Mouse (Mus musculus): Measurements from ENCODE around the gene Sap25. TPM values are rescaled to one million over a fixed set of nuclear protein-coding genes. Genes with fewer than 3 reads are reported as not detected.

The Sap25 gene
- polyA plus RNA-seq, 1 experiment from 2014 or later, result 8.0 TPM

DNA sequence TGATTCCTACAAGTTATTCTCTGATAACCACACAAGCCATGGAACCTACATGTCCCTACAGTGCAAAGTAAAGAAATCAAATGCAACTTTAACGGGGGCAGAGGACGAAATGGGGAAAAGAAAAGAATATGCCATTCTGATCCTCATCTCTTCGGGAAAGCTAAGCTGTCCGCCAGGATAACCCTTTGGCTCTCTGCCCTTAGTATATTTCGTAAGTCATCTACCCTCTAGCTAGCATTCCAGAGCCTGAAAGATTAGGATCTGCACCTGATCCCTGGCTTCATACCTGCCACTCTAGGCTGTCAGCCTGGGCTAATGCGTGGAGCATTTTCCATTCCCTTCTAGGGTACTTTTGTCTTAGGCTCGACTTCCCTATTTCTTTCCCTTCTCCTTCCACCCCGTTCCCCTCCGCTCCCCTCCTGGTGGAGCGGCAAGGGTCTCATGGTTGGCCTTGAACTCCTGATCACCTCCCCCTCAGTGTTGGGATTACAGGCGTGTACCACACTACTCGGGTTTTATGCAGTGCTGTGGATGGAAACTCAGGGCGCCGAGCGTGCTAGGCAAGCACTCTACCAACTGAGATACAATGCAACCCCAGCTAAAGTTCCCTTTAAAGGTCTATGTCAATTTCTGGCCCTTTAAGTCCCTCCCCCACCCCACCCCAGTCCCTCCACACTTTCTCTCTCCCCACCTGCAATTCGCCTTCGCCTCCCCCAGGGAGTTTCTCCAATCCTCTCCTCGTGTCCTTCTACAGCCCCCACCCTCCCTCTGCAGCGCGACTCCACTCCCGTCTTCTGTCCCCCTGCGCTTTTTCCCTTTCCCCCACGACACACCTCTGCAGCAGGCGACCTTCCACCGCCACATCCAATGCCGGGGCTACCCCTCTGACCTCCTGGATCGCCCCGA lies 42.5 kb downstream of the Sap25 start:
- Histone ChIP-seq H3K27me3 (no peaks in the 10 kb centered on the region), H3K36me3 (0 out of 2 replicates have a peak, but pooled peaks cover 10% of the 10 kb centered on the region), H3K4me1 (replicated peaks) (peaks cover 13% of the 10 kb centered on the region), H3K9ac (replicated peaks) (peak overlapping the region; percentile 69), H3K9me3 (no peaks in the 10 kb centered on the region), H3K27ac (peak overlapping the region; percentile 72; the same call in 1 of the 2 replicates), H3K4me2 (peak overlapping the region; percentile 83), H3K4me3 (replicated peaks) (peak overlapping the region; percentile 69)
- 15% methylated on average over 28 of the region's 28 CpGs for WGBS
- no peak for ATAC-seq (ENCODE audit: insufficient number of reproducible peaks, insufficient read depth, low FRiP score, low TSS enrichment, low read depth)

DNA sequence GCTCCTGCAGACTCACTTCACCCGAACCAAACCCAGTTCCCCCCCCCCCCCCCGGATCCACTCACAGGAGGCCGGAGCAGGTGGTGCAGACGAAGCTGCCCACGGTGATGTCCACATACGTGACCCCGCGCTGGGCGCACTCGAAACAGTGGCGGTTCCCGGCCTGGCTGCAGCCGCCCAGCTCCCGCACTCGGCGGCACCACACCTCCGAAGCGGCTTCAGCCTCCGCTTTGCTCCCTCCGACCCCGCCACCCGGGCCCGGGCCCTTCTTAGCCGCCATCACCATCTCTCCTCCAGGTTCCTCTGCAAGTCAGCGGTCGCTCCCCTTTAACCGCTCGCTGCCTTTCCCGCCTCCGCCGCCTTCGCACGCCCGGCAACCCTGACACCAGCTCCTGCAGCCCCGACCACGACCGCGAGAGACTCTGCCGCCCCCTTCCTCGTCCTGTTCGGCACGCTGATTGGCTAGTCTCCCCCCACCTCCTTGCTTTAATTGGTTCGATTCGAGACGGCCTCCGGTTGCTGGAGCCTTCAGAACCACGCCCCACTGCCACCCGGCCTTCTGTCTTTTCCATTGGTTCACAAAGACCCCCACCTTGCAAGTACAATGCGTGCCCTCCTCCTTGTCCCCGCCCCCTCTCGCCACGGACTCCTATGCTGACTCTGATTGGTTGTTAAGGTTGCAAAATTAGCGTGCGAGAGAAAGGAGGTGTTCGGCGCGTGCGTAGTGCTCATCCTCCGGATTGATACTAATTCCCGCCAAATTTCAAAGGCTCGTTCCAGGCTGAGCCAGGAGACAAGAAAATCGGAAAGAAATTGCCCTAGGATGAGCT lies 43.4 kb downstream of the Sap25 start, which contains the start of gene Agfg2:
Gene Agfg2 (minus strand): TSS at position 433 of the 830 bp plus-strand sequence.
- Histone ChIP-seq H3K27me3 (no peaks in the 10 kb centered on the region), H3K9me3 (no peaks in the 10 kb centered on the region), H3K36me3 (0 out of 2 replicates have a peak, but pooled peaks cover 10% of the 10 kb centered on the region), H3K27ac (peak within 1 kb of the TSS; percentile 72), H3K4me3 (replicated peaks) (peak within 1 kb of the TSS; percentile 69), H3K9ac (replicated peaks) (peak within 1 kb of the TSS; percentile 69), H3K4me1 (replicated peaks) (peaks cover 13% of the 10 kb centered on the region), H3K4me2 (peak within 1 kb of the TSS; percentile 83)
- peak; percentile 100 for ATAC-seq (ENCODE audit: insufficient number of reproducible peaks, insufficient read depth, low FRiP score, low TSS enrichment, low read depth)
- under 1% methylated on average over 62 of the region's 62 CpGs for WGBS

DNA sequence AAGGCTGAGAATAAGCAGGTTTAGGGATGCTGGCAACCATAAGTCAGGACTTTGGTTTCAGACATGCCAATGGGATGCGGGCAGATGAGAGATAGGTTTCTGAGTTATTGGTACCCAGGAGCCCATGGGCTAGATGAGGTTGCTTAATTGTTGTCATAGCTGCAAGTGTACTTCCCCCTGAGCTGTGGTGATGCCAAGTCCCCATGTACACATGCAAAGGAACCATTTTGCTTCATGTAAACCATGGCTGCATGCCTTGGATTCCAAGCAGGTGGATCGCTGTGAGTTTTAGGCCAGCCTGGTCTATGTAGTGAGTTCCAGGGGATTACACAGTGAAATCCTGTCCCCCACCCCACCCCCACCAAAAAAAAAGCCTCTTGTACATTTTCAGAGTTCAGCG lies 44.5 kb downstream of the Sap25 start:
- peaks cover 13% of the 10 kb centered on the region for H3K4me1 ChIP-seq (replicated peaks)
- H3K27ac ChIP-seq, result no peak overlapping the region
- H3K9me3 ChIP-seq, result no peaks in the 10 kb centered on the region
- ATAC-seq (ENCODE audit: insufficient number of reproducible peaks, insufficient read depth, low FRiP score, low TSS enrichment, low read depth), result no peak
- H3K4me2 ChIP-seq, result no peak overlapping the region
- WGBS, result 97% methylated on average over 3 of the region's 3 CpGs
- no peak overlapping the region for H3K4me3 ChIP-seq (replicated peaks)
- H3K9ac ChIP-seq (replicated peaks), result no peak overlapping the region
- H3K36me3 ChIP-seq, result 0 out of 2 replicates have a peak, but pooled peaks cover 6% of the 10 kb centered on the region
- H3K27me3 ChIP-seq, result no peaks in the 10 kb centered on the region

GRCm38 (mm10) chr5:137686127-137686790 lies 45.1 kb downstream of the Sap25 start:
- WGBS, result 87% methylated on average over 6 of the region's 6 CpGs
- Histone ChIP-seq H3K9me3 (no peaks in the 10 kb centered on the region), H3K36me3 (0 out of 2 replicates have a peak, but pooled peaks cover 4% of the 10 kb centered on the region), H3K4me1 (replicated peaks) (peaks cover 13% of the 10 kb centered on the region), H3K27me3 (no peaks in the 10 kb centered on the region), H3K4me2 (no peak overlapping the region), H3K4me3 (replicated peaks) (no peak overlapping the region), H3K9ac (replicated peaks) (no peak overlapping the region), H3K27ac (no peak overlapping the region)
- no peak for ATAC-seq (ENCODE audit: insufficient number of reproducible peaks, insufficient read depth, low FRiP score, low TSS enrichment, low read depth)

DNA sequence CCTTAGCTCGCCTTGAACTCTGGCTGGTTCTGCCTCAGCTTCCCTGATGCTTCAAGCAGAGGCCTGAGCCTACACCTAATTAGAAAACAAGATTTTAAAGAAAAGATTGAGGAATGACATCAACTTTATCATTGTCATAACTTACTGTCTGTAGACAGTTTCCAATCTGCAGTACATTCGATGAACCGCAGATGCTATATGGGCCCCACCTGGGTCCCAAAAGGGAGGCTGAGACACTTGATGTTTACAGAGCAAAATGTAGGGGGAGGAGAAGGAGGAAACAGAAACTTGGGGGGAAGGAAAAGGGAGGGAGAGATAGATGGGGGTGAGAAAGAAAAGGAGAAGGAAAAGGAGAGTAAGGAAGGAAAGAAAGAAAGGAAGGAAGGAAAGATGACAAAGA lies 48.8 kb downstream of the Sap25 start:
- no peaks in the 10 kb centered on the region for H3K27me3 ChIP-seq
- no peaks in the 10 kb centered on the region for H3K4me1 ChIP-seq (replicated peaks)
- H3K4me3 ChIP-seq (replicated peaks), result no peak overlapping the region
- H3K27ac ChIP-seq, result no peak overlapping the region
- no peak overlapping the region for H3K4me2 ChIP-seq
- H3K9me3 ChIP-seq, result no peaks in the 10 kb centered on the region
- H3K36me3 ChIP-seq, result no peaks in the 10 kb centered on the region
- WGBS, result 87% methylated on average over 3 of the region's 3 CpGs
- no peak for ATAC-seq (ENCODE audit: insufficient number of reproducible peaks, insufficient read depth, low FRiP score, low TSS enrichment, low read depth)
- H3K9ac ChIP-seq (replicated peaks), result no peak overlapping the region

- Histone ChIP-seq H3K36me3 (no peaks in the 10 kb centered on the region), H3K27me3 (no peaks in the 10 kb centered on the region), H3K9ac (replicated peaks) (no peak overlapping the region), H3K27ac (no peak overlapping the region), H3K4me1 (replicated peaks) (no peaks in the 10 kb centered on the region), H3K4me2 (no peak overlapping the region), H3K4me3 (replicated peaks) (no peak overlapping the region), H3K9me3 (no peaks in the 10 kb centered on the region)
- WGBS, result 66% methylated on average over 9 of the region's 9 CpGs
- no peak for ATAC-seq (ENCODE audit: insufficient number of reproducible peaks, insufficient read depth, low FRiP score, low TSS enrichment, low read depth)
These were observed 49.4 kb downstream of the Sap25 start for GRCm38 (mm10) chr5:137690531-137690930.

DNA sequence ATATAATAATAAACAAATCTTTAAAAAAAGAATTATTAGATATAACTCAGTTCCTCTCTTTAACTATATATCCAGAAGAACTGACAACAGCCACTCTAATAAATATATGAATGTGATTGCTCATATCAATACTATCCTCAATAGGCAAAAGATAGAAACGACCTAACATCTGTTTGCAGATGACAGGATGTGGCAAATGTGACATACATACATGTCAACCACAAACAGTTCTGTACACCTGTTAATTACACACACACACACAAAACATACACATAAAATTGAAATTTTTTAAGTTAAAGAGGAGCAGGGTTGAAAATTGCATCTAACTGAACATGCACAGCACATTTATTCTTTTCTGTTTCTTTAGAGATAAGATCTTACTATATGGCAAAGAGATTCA lies 50.7 kb downstream of the Sap25 start:
- Histone ChIP-seq H3K27ac (no peak overlapping the region), H3K9me3 (no peaks in the 10 kb centered on the region), H3K4me3 (replicated peaks) (no peak overlapping the region), H3K4me1 (replicated peaks) (no peaks in the 10 kb centered on the region), H3K4me2 (no peak overlapping the region), H3K27me3 (no peaks in the 10 kb centered on the region), H3K36me3 (no peaks in the 10 kb centered on the region), H3K9ac (replicated peaks) (no peak overlapping the region)
- ATAC-seq (ENCODE audit: insufficient number of reproducible peaks, insufficient read depth, low FRiP score, low TSS enrichment, low read depth), result no peak
- 53% methylated on average over 1 of the region's 1 CpGs for WGBS

Other genes with a start within 250 kb of the Sap25 start
- 0.04 and 0.08 TPM in 2 replicates for gene Zan, start 164.3 kb upstream of the Sap25 start, polyA plus RNA-seq (2016; fragmentation: Nextera tagmentation; extraction: Ambion mirVana)
- gene Pop7, start 138.8 kb upstream of the Sap25 start, polyA plus RNA-seq (2016; fragmentation: Nextera tagmentation; extraction: Ambion mirVana), result 48.0 and 52.7 TPM in 2 replicates
- 17.0 and 17.7 TPM in 2 replicates for gene Gigyf1, start 122.8 kb upstream of the Sap25 start, polyA plus RNA-seq (2016; fragmentation: Nextera tagmentation; extraction: Ambion mirVana)
- 0.71 TPM in 1 of 2 replicates, not detected in the other for gene Epo, start 108.1 kb upstream of the Sap25 start, polyA plus RNA-seq (2016; fragmentation: Nextera tagmentation; extraction: Ambion mirVana)
- 337 and 349 TPM in 2 replicates for gene Gnb2, start 107.8 kb upstream of the Sap25 start, polyA plus RNA-seq (2016; fragmentation: Nextera tagmentation; extraction: Ambion mirVana)
- gene Actl6b, start 87.8 kb upstream of the Sap25 start, polyA plus RNA-seq (2016; fragmentation: Nextera tagmentation; extraction: Ambion mirVana), result 0.68 TPM in 1 of 2 replicates, not detected in the other
- 0.60 and 0.68 TPM in 2 replicates for gene Tfr2, start 71.5 kb upstream of the Sap25 start, polyA plus RNA-seq (2016; fragmentation: Nextera tagmentation; extraction: Ambion mirVana)
- gene Mospd3, start 40.3 kb upstream of the Sap25 start, polyA plus RNA-seq (2016; fragmentation: Nextera tagmentation; extraction: Ambion mirVana), result 21.1 and 28.5 TPM in 2 replicates
- gene Pcolce, start 27.6 kb upstream of the Sap25 start, polyA plus RNA-seq (2016; fragmentation: Nextera tagmentation; extraction: Ambion mirVana), result 128 and 135 TPM in 2 replicates
- 0.20 and 0.31 TPM in 2 replicates for gene Fbxo24, start 12.3 kb upstream of the Sap25 start, polyA plus RNA-seq (2016; fragmentation: Nextera tagmentation; extraction: Ambion mirVana)
- 36.0 and 37.6 TPM in 2 replicates for gene Lrch4, start 12.2 kb upstream of the Sap25 start, polyA plus RNA-seq (2016; fragmentation: Nextera tagmentation; extraction: Ambion mirVana)
- 8.4 and 9.7 TPM in 2 replicates for gene Gm20605, start 12.2 kb upstream of the Sap25 start, polyA plus RNA-seq (2016; fragmentation: Nextera tagmentation; extraction: Ambion mirVana)
- gene Irs3, start 4.4 kb downstream of the Sap25 start, polyA plus RNA-seq (2016; fragmentation: Nextera tagmentation; extraction: Ambion mirVana), result 0.20 and 0.64 TPM in 2 replicates
- 22.8 and 23.1 TPM in 2 replicates for gene Agfg2, start 43.4 kb downstream of the Sap25 start, polyA plus RNA-seq (2016; fragmentation: Nextera tagmentation; extraction: Ambion mirVana)
- gene Nyap1, start 100.3 kb downstream of the Sap25 start, polyA plus RNA-seq (2016; fragmentation: Nextera tagmentation; extraction: Ambion mirVana), result 3.8 and 4.5 TPM in 2 replicates
- gene Tsc22d4, start 104.4 kb downstream of the Sap25 start, polyA plus RNA-seq (2016; fragmentation: Nextera tagmentation; extraction: Ambion mirVana), result 127 and 128 TPM in 2 replicates
- 47.6 and 52.1 TPM in 2 replicates for gene Ppp1r35, start 137.5 kb downstream of the Sap25 start, polyA plus RNA-seq (2016; fragmentation: Nextera tagmentation; extraction: Ambion mirVana)
- gene Mepce, start 146.3 kb downstream of the Sap25 start, polyA plus RNA-seq (2016; fragmentation: Nextera tagmentation; extraction: Ambion mirVana), result 12.5 and 14.2 TPM in 2 replicates
- 28.9 and 29.9 TPM in 2 replicates for gene Zcwpw1, start 146.5 kb downstream of the Sap25 start, polyA plus RNA-seq (2016; fragmentation: Nextera tagmentation; extraction: Ambion mirVana)
- 0.14 and 0.22 TPM in 2 replicates for gene Pilra, start 194.9 kb downstream of the Sap25 start, polyA plus RNA-seq (2016; fragmentation: Nextera tagmentation; extraction: Ambion mirVana)
- gene Pilrb1, start 216.8 kb downstream of the Sap25 start, polyA plus RNA-seq (2016; fragmentation: Nextera tagmentation; extraction: Ambion mirVana), result not detected in 2 replicates
- gene Pilrb2, start 230.5 kb downstream of the Sap25 start, polyA plus RNA-seq (2016; fragmentation: Nextera tagmentation; extraction: Ambion mirVana), result not detected in 2 replicates